Mouse (Mus musculus) adrenal gland, postnatal 10 days (tissue): ENCODE results near the gene Garnl3. TPM values are rescaled to one million over a fixed set of nuclear protein-coding genes. Genes with fewer than 3 reads are reported as not detected.
"Not testable (repeated sequence)": the region's sequence is repeated elsewhere in the genome, so short reads cannot be mapped to it uniquely, and the experiment has no call there.

ENCODE experiments used
- DNase-seq: peaks from one replicate; pipeline ENCODE4 v3.0.0; 2021; ENCODE audit warnings: mixed read lengths
- total RNA-seq, 2 experiments: library from RNA; stranded (reverse); gene quantifications; 2 replicates each; pipeline ENCODE4 v1.2.3; 2021

Garnl3 gene
- total RNA-seq, 2 experiments from 2014 or later = 16.4 to 29.5 TPM

DNA sequence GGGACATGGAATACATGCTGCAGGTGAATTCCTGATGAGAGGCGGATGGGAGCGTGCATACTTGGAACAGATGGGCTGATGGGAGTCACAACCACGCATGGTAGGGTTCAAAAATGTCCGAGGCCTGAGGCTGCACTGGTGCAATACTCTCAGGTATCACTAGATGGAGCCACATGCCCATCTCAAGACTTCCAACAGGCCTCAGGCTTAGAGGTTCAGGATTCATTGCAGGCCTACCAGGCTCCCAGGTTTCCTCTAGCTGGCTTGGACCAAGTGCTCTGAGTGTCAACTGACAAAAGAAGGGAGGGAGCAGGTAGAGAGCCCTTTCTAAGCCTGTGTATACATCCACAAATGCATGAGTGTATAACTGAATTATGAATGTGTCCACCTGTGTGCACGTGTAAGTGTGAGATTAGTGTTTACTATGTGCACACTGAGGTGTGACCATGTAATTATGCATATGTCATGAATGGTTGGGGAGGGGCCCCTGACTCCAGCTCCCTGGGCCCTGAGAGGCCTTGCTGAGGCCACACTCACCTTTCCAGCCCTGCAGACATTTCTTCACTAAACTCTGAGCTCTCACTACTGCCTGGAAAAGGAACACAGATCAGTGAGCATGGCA lies 23.4 kb upstream of the Garnl3 start:
- peak; percentile 83 for DNase-seq

DNA sequence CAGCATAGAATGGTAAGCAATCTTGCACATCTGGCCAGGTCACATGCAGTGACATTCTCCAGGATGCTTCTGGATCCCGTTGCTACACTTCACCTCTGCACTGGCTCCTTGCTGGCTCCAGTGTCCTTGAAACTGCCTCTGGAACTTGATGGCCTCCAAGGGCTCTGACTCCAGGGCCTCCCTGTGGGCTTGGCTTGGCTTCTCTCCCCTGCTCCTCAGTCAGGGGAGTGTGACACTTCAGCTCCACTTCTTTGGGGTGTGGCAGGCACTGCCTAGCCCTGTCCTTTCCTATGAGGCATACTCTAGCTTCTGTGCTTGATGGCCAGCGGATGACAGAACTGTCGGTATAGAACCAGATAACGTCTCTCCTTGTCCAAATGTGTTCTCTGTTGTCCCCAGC lies 15.5 kb upstream of the Garnl3 start:
- DNase-seq = peak; percentile 48

DNA sequence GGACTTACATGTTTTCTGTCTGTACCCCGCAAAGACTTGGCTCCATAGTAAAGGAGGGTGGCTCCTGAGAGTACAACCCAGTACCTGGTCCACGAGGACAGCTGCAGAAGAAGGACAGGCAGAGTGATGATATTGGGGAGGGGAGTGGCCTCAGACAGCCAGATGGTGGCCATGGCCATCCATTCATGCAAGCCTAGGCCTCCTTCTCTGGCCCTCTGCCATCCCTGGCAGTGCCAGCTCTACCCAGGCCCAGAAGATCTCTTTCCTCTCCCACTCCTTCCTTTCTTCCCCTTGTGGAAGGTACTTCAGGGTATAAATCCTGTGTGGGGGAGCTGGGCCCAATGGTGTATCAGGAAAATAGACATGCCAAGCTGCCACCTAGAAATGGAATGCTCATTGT lies 11.8 kb upstream of the Garnl3 start:
- no peak for DNase-seq

DNA sequence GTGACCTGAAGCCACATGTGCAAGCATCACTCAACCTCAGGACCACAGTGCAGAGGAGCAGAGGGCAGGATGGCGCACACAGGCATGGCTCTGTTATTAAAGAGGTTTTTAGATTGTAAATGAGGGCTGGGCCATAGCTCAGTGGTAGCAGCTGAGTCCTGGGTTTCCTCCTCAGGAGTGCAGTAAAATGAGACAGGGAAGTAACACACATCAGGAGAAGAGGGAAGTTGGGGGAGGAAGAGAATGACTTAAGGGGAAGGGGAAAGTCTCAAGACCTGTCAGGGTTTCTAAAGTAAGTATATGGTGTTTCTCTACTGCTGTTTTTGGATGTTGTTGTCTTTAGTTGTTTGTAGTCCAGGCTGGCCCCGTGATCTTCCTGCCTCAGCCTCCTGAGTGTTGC lies 7.0 kb upstream of the Garnl3 start:
- DNase-seq = no peak

DNA sequence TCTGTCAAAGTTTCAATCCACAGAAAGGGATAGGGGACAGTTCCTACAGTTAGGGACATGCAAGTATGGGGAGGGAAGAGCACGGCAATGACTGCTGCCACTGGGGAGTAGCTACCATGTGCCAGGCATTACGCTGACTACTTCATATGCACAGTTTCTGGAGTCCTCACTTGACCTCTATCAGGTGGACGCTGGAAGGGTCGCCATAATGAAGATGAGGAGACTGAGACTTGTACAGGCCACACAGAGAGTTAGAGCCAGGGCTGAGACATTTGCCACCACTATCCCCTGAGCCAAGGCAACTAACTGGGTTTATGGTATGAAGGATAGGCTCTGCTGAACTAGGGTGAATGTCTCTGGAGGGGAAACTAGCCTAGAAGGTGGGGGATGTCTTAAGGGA lies 6.3 kb upstream of the Garnl3 start:
- DNase-seq = no peak

DNA sequence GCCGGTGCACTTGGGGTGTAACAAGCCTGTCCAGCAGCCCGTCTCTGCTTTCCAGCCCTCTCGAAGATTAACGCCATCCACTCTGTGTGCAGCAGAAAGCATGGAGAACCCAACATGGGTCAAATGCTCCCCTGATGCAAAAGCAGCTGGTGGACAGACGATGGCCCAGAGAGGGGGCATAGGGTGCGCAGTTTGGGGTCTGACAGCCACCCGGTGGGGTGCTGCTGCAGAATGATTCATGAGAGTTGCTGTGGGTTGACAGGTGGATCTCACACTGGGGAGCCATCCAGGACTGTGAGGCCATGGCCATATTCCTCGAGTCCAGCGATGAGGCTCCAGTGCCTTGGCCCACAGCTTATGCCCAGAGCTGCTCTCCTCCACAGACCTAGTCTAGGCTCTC lies 5.8 kb upstream of the Garnl3 start:
- no peak for DNase-seq

DNA sequence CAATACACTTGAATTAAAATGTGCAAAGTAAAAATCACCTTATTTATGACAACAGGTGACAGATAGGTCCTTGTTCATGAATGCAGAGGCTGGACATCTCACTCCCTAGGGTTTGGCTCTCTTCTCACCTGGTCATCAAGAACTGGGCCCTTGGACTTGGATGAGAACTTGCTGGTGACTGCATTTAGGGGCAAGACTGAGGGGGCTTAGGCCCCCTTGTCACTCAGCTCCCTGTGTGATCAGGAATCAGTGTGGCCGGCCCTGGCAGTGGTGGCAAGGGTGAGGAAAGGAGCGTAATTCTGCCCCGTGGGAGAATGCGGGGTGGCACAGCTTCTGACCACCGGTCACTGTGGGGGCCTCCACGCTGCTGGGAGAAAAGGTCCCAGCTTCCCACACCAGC lies 4.9 kb upstream of the Garnl3 start:
- DNase-seq = no peak

DNA sequence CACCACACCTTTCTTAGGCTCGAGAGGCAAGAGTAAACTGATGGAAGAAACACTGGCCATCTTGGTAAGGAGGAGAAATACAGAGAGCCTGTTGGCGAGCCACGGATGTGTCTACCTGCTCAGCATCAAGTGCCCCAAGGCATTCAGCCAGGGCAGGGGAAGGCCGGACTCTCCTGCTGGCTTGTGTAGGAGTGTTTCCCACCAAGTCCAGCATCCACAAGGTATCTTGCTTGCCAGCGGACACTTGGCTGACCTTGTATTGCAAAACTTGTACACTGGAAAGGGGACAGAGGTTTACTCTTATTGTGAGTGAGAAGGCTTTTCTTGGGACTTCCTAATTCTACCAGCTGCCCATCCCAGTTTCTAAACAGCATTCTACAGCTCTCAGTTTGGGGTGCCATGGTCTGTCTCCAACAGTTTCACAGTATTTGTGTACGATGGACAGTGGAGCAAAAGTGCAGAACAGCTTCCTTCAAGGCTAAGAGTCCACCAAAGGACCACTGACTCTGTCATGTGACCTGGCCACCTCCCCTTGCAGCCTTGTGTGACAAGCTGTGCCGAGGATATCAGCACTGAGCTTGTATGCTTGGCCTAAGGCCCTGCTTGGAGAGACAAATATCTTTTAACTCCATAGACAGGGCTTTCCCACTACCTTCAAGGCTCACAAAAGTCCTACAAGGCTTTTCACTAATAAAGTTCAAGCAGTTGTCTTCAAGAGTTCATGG lies 3.5 kb upstream of the Garnl3 start:
- no peak for DNase-seq

DNA sequence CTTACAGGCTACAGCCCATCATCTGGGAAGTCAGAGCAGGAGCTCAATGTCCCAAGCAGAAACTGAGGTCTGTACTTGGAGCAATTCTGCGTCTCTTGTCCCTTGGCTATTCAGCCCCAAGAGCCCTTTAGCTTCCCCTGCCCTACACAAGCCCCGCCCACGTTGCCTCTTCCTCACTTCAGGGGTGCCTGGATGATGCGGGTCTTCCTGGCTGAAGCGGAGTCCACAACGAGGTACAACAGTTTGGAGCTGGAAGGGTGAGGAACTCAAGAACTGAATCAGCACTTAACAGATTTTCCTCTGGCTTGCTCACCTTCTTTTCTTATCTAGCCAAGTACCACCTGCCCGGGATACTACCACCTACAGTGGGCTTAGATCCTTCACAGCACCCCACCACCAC lies 852 bp upstream of the Garnl3 start:
- no peak for DNase-seq

DNA sequence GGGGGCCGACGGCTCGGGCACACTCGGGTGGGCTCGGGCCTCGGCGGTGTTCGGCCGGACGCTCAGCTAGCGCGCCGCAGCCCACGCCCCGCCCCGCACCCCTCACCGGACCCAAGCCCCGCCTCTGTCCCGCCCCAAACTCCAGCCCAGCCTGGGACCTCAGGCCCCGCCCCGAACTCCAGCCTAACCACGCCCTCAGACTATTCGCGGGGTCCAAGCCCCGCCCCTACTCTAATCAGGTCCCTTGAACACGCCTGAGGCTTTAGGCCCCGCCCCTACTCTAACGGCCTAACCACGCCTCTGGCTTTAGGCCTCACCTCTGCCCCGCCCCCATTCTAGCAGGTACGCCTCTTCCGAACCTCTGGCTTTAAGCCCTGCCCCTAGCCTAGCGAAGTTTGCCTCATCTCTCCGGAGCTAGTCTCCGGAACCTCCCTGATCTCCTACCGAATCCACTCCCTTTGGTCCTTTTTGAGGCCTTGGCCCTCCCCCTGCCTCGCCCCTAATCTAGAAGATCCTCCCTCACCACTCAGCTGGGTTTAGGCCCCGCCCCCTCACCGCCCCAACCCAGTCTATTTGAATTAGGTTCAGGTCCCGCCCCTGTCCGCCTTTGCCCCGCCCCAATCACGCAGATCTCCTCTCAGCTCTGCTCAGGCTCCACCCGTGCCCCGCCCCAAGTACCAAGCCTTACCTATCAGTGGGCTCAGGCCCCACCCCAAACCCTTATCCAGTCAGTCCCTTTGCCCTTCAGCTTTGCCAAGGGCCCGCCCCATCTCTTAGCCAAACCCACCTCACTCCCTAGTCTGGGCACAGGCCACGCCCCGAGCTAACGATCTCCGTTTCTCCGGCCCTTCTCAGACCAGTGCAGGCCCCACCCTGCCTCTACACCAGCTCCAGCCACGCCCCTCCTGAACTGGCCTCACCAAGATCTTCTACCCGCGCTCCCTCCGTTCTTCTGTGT lies 649 bp downstream of the Garnl3 start:
- peak; percentile 99 for DNase-seq

DNA sequence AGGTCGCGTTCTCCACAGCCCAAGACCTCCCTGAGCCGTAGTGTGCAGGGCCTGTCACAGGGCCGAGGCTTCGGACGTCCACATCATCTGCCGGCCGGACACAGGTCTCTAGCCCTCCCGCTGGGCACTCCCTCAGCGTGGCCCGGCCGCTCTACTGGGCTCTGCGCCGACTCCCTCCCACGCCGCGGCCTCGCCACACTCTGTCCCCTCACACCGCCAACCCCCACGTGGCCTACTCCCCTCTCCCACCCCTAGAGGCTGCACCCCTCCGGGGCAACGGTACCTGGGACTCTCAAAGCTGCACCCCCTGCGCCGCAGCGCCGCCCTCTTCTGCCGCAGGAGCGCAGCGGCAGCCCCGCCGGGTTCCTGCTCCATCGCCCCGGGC lies 1.3 kb downstream of the Garnl3 start:
- no peak for DNase-seq

DNA sequence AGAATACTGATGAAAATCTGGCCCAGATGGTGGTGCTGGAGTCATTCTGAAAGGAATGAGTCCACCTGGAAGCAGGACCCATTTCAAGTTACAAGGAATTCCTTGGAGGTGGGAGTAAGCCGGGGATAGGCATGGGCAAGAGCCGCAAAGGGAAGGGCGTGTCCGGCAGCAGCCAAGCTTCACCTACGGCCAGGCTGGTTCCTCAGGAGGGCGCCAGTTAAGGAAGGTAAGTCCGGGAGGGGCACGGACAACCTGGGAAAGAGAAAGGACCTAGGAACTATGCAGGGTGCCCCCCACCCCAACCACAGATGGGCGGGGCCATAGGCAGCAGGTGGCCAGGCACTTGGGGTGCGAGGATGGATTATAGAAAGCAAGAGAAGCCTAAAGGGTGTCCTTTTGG lies 1.8 kb downstream of the Garnl3 start:
- peak; percentile 23 for DNase-seq

DNA sequence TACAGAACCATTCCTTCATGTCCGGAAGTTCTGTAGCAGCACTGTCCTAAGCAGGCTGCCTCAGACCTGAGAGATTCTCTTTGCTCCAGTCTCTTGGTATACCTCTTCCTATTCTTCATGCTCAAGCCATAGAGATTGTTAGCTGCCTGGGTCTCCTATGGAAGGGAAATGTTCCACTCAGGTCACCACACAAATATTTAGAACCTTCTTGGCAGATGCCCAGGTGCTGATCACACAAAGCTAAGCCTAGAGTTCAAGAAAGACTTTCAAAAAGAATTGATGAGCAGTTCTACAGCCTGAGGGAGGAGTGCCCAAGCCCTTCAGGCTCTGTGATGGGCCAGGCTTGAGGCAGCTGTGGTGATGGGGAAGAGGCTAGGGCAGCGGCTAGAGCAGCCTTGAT lies 2.4 kb downstream of the Garnl3 start:
- DNase-seq = no peak

DNA sequence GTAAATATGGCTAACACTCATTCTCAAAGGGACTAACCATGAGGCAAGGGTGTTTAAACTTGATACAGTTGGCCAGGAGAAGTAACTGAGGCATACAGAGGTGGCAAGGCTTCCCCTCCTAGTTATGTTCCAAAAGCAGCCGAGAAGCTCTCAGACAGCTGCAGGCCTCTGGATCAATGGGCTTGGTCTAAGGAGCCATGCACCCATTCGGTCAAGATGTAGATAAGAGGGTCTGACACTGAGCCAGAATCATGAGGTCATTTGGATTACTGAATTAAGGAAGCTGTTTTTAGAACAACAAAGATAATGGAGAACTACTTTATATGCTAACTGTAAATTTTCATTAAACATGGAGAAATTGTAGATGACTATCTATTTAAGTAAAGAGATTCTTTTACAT lies 4.2 kb downstream of the Garnl3 start:
- no peak for DNase-seq

DNA sequence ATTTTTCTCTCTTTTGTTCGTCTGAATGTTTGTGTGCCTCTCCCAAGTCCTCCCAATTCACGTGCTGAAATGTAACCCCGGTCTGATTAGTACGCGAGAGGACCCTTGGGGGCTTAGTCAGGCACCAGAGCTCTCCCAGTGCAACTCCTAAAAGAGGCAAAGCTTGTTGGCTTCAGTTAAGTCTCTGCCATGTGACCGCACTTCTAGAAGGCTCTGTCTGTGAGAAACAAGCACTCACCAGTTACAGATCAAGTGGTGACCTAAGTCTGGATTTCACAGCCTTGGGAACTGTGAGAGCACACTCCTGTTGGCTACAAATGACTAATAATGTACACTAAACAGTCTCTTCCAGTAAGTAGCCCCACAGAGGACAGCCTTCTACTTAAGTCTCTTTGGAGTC lies 8.6 kb downstream of the Garnl3 start:
- no peak for DNase-seq

DNA sequence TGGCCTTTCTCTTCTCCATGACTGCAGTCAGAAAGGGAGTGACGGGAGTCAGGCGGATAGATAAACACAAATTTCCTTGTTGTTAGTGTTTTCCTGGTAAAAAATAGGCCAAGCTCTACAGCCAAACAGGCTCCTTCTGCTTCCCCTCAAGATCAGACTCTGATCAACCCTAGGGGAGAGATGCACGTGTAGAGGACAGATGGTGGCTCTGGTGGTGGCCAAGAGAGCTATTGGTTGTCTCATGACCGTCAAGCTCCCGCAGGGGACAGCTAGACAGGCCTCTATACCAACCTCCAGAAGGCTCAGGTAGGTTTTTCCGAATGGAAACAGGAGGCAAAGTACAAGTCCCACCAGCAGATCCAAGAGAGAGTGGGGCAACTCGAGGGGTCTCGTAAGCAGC lies 30.9 kb downstream of the Garnl3 start:
- DNase-seq = no peak

DNA sequence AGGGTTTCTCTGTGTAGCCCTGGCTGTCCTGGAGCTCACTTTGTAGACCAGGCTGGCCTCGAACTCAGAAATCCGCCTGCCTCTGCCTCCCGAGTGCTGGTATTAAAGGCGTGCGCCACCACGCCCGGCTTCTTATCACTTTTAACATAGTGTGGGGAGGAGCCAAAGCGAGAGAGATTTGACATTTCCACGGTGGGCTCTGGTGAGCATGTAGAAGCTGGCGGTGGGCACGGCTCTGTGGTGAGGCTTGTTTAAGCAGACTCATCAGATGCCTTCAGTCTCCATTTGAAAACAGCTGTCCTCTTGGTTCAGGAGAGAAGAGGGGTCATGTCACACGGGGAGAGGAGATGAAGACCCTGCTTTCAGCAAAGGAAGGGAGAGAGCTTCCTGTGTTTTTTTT lies 34.1 kb downstream of the Garnl3 start:
- DNase-seq = not testable (repeated sequence)

DNA sequence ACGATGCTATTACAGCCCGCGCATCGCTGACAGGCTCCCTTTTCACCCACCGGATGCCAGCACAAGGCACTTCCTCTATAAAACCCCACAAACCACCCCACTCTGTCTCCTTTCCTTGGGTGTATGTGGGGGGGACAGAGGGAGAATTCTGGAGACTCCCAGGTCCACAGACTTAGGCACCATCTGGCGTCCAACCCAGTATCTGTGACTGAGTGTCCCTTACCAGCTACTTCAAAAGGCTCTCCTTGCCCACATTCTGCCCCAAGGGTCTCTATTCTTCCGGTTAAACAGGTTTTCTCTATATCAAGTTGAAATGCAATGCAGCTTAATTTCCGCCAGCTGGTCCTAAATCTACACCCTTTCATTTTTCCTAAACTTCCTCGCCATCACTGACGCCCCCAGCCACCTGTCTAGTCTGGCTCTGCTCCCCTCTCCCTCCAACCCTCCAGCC lies 36.2 kb downstream of the Garnl3 start:
- DNase-seq = no peak

DNA sequence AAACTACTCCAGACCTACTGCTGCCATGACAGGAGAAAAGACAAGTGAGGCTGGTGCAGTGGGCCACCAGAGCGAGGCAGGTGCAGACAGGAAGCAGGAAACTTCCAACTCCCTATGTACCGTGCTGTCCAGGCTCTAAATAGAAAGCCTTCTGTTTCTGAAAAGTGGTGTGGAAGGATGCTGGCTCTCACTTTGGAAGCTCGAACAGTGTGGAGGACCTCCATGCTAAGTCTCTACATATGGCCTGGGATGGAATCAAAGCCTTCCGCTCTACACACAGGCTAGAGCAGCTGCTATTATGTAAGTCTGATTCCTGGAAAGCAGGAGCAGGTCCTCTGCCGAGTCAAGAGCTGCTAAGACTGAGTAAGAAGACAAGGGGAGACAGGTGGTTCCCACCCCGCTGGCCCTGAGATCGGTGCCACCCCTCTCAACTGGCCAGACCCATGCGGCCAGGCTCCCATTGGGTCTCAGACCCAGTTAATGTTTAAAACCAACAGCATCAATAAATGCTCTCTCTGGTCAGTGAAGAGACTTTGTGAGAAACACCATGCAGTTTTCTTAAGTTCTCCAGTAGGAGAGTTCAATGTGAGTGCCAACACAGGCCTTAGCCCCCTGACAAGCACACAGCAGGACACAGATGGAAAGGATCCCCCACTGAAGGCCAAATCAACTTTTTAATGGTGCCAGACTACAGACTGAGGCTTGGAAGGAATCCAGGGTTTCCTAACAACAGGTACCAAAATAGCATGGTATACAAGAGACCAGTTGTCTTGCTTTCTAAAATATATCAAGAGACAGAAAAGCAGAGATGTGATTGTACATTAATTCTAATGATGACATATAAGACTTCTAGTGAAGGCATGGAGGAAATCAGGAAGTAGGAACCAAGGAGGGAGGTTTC lies 40.6 kb downstream of the Garnl3 start:
- DNase-seq = no peak

DNA sequence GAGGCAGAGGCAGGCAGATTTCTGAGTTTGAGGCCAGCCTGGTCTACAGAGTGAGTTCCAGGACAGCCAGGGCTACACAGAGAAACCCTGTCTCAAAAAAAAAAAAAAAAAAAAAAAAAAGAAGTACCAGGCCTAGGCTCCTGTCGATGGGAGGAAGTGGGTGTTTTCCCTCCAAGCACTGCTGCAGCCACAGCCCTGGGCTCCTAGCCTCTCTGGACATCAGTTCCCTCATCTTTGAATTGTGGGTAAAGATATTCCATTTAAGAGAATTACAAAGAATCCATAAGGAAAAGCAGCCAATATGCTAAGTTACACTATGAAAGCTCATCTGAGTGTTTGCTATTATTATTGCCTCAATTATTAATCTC lies 41.4 kb downstream of the Garnl3 start:
- DNase-seq = not testable (repeated sequence)

DNA sequence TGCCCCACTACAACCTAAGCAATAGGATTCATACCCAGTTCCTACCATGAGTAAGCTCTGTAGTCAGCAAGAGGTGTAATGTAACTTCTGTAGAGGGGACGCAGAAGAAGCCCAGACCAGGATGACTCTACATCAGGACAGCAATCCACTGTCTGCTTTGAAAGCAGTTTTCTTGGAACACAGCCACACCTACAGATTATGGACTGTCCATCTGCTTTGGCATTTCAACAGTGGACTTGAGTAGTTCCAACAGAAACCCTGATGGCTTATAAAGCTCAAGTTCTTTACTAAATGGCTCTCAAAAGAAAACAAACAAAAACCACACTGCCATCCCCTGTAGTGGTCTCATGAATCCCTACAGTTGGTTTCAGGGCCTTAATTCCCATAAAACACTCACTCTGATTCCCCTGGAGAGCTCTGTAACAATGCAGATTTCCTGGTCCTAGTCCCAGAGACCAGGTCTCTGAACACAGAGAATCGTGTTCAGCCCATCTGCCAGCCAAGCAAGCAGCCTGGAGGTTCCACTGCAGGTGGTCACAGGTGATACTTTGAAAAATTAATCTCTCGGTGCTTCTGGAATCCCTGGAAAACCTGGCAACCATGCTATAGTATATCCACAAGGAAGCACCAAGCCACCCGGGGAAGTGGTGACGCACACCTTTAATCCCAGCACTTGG lies 42.0 kb downstream of the Garnl3 start:
- no peak for DNase-seq
